ENCODE assay signal across 23 mouse cellular contexts in the genomic region with DNA sequence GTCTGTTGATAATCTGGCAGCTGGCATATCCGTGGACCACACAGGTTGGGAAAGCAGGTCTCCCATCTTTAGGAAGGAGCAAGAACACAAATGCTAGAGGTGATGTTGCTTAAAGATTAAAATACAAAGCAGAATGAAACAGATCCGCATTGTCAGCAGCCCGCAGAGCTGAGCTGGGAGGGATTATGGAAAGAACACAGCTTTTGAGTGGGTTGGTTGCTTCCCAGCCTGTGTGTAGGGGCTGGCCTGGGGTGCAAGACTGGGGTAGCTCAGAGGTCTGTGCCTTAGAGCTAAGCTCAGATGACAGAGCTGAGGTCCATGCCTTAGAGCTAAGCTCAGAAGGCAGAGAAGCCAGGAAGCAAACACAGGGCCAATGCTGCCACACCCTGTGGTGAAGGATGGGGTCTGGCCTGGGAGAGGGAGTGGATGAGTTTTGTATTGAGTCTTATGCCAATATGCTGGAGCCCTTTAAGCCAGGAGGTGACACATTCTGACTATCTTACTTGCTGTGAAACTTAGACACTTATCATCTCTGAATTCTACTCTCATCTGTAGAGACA. TPM values are rescaled to one million over a fixed set of nuclear protein-coding genes. Genes with fewer than 3 reads are reported as not detected.
DNase-seq lines count a peak whose midpoint lies in the region; ATAC-seq and TF ChIP-seq lines count a peak whose summit lies in the region.
"Had no signal": no experiment of that assay in that cellular context is flagged by ENCODE, and none has a peak within 500 bp of the region (broad histone marks: within the 10 kb centered on the region; RNA-seq: fewer than 3 reads in every experiment).

No protein-coding gene starts in this region.

- 83% methylated on average over 3 of the region's 3 CpGs for WGBS in forebrain, embryonic 11.5 days

- H3K27me3 ChIP-seq in myocyte (ENCODE audit: control insufficient read depth, insufficient read depth, insufficient read length), result no peaks in the 10 kb centered on the region
- no peaks in the 10 kb centered on the region for H3K27me3 ChIP-seq in forebrain, embryonic 11.5 days (ENCODE audit: control insufficient read depth, insufficient read depth, low read length)
- H3K27me3 ChIP-seq: embryonic facial prominence, embryonic 12.5 days; midbrain, embryonic 13.5 days; Patski had no signal

- no peak for TF ChIP-seq CTCF in left cerebral cortex, adult 2 months (IDR thresholded peaks at IDR 0.05)

- H3K4me1 ChIP-seq in forebrain, embryonic 11.5 days (replicated peaks; ENCODE audit: control insufficient read depth, insufficient read depth, low read length), result no peaks in the 10 kb centered on the region

- no peaks in the 10 kb centered on the region for H3K36me3 ChIP-seq in myocyte (ENCODE audit: control insufficient read depth, insufficient read depth)
- no peaks in the 10 kb centered on the region for H3K36me3 ChIP-seq in forebrain, embryonic 11.5 days (ENCODE audit: control insufficient read depth, insufficient read depth, low read length)
- H3K36me3 ChIP-seq: embryonic facial prominence, embryonic 12.5 days; G1E; heart, embryonic 15.5 days; limb, embryonic 12.5 days; midbrain, embryonic 13.5 days had no signal

- 0 out of 2 replicates have a peak, but pooled peaks have one; percentile 23 for ATAC-seq in frontal cortex, adult (ENCODE audit: low TSS enrichment)
- no peak for ATAC-seq in forebrain, embryonic 11.5 days (replicated peaks; ENCODE audit: low FRiP score)
- ATAC-seq: midbrain, embryonic 13.5 days had no signal

- H3K9ac ChIP-seq in forebrain, embryonic 11.5 days (ENCODE audit: low read length), result no peak overlapping the region
- H3K9ac ChIP-seq: embryonic facial prominence, embryonic 12.5 days; heart, embryonic 15.5 days; hindbrain, embryonic 14.5 days; midbrain, embryonic 13.5 days had no signal

- H3K9me3 ChIP-seq in forebrain, embryonic 11.5 days (ENCODE audit: control insufficient read depth, low read length), result no peaks in the 10 kb centered on the region
- H3K9me3 ChIP-seq: embryonic facial prominence, embryonic 12.5 days; G1E; heart, embryonic 15.5 days; limb, embryonic 12.5 days; midbrain, embryonic 13.5 days had no signal

- H3K4me3 ChIP-seq in left cerebral cortex, adult 2 months, result no peak overlapping the region
- no peak overlapping the region for H3K4me3 ChIP-seq in myocyte
- no peak overlapping the region for H3K4me3 ChIP-seq in forebrain, embryonic 11.5 days (ENCODE audit: low read depth, low read length)
- H3K4me3 ChIP-seq: embryonic facial prominence, embryonic 12.5 days; heart, embryonic 15.5 days; limb, embryonic 12.5 days; midbrain, embryonic 13.5 days had no signal

- intact Hi-C loops in left cerebral cortex, adult 2 months (cut with DNase I), result no loop called here

- H3K4me2 ChIP-seq in myocyte (ENCODE audit: low read depth), result peak overlapping the region; percentile 54
- no peak overlapping the region for H3K4me2 ChIP-seq in forebrain, embryonic 11.5 days (ENCODE audit: low read depth, low read length, severe bottlenecking)
- H3K4me2 ChIP-seq: embryonic facial prominence, embryonic 12.5 days; hindbrain, embryonic 14.5 days; limb, embryonic 12.5 days; midbrain, embryonic 13.5 days had no signal

- no peak for TF ChIP-seq POLR2A in myocyte (IDR thresholded peaks at IDR 0.05; ENCODE audit: insufficient read length, low read depth)

- no peaks in the 10 kb centered on the region for H3K79me2 ChIP-seq in myocyte (ENCODE audit: control insufficient read depth, insufficient read depth)

- DNase-seq in frontal cortex, postnatal 14 days (ENCODE audit: low spot score in 2 of 2), result no peak
- no peak for DNase-seq in left cerebral cortex, adult 2 months (ENCODE audit: extremely low spot score in 1 of 2, low spot score in 2 of 2)
- no peak for DNase-seq in left cerebral cortex, adult 9 months (ENCODE audit: low spot score in 2 of 2)
- DNase-seq in brain, adult 2 months (ENCODE audit: low read depth, low spot score), result peak; percentile 54
- no peak for DNase-seq in cerebellum, adult 9-11 months
- no peak for DNase-seq in forebrain, embryonic 11.5 days (ENCODE audit: low spot score)
- DNase-seq: adrenal gland, postnatal 36 days; cerebellum, adult 11-12 months; cerebellum, postnatal 14 days; heart, postnatal 4 days; kidney, adult 2 months; lung, adult 2 months; thymus, postnatal 14 days had no signal

- no peak overlapping the region for H3ac ChIP-seq in myocyte (ENCODE audit: control insufficient read depth, insufficient read length)

- peak overlapping the region; percentile 55; the same call in 1 of the 2 replicates for H3K27ac ChIP-seq in left cerebral cortex, adult 2 months
- no peak overlapping the region for H3K27ac ChIP-seq in forebrain, embryonic 11.5 days (ENCODE audit: low read depth, low read length)
- H3K27ac ChIP-seq: embryonic facial prominence, embryonic 12.5 days; hindbrain, embryonic 14.5 days; kidney, postnatal 0 days; limb, embryonic 12.5 days; midbrain, embryonic 13.5 days had no signal

TF ChIP-seq in myocyte, 11 proteins besides CTCF, POLR2A, EP300 and RAD21:
- TF ChIP-seq MYOD1 (IDR thresholded peaks at IDR 0.05; ENCODE audit: control insufficient read depth in 1 of 3, insufficient read length in 2 of 3, low read depth in 2 of 3) (no peak), SRF (IDR thresholded peaks at IDR 0.05; ENCODE audit: control insufficient read depth, insufficient read length, low read depth) (no peak), CEBPB (IDR thresholded peaks at IDR 0.05; ENCODE audit: insufficient read depth, poor library complexity, severe bottlenecking) (no peak), MYOG (IDR thresholded peaks at IDR 0.05; ENCODE audit: control insufficient read depth in 1 of 3, insufficient read depth in 1 of 3, insufficient read length in 2 of 3, low read depth in 2 of 3) (no peak), POLR2AphosphoS2 (IDR thresholded peaks at IDR 0.05; ENCODE audit: insufficient read length, low read depth) (no peak), TCF12 (IDR thresholded peaks at IDR 0.05; ENCODE audit: insufficient read depth, poor library complexity, severe bottlenecking) (no peak), MAX (IDR thresholded peaks at IDR 0.05; ENCODE audit: low read depth) (no peak), REST (IDR thresholded peaks at IDR 0.05; ENCODE audit: insufficient read depth, insufficient read length) (no peak), E2F4 (IDR thresholded peaks at IDR 0.05; ENCODE audit: insufficient read depth) (no peak), USF1 (IDR thresholded peaks at IDR 0.05; ENCODE audit: low read depth) (no peak), TCF3 (IDR thresholded peaks at IDR 0.05; ENCODE audit: insufficient read length, low read depth) (no peak)

RNA-seq across cellular contexts. Expression of gene Mgll, which starts 39.4 kb away (rescaled TPM):
- 100 to 1,000 TPM; 185 to 189 TPM for total RNA-seq in left cerebral cortex, adult 2 months (2021)
- 4.7 TPM for polyA plus RNA-seq in myocyte (2012; fragmentation: generic; extraction: Trizol)
- polyA plus RNA-seq in forebrain, embryonic 11.5 days (2014; fragmentation: Nextera tagmentation; extraction: Ambion mirVana), result 4.1 and 4.4 TPM in 2 replicates
